Mouse (Mus musculus) MEL (cell line): ENCODE data around the gene Dhrs3. TPM values are rescaled to one million over a fixed set of nuclear protein-coding genes. Genes with fewer than 3 reads are reported as not detected.

Experiments used
- DNase-seq: peaks from one replicate; pipeline ENCODE4 v3.0.0; 2011; ENCODE audit warnings: low read depth, low spot score
- H3K27ac ChIP-seq: 2 replicates; pipeline ENCODE4 v1.5.1; 2012; ENCODE audit warnings: low read depth, mild to moderate bottlenecking, control low read depth, low read length, moderate library complexity; ENCODE audit not compliant: control insufficient read depth
- H3K27me3 ChIP-seq, 2 experiments: fragments of 150-350 bp in 1 of 2; sonication (generic) in 1 of 2; 2 replicates each; pipeline ENCODE4 v1.6.1; 2012; ENCODE audit warnings: low read length in 2 of 2, mild to moderate bottlenecking in 2 of 2, improper control_type of control experiment in 1 of 2, moderate library complexity in 1 of 2; ENCODE audit not compliant: insufficient read depth in 2 of 2, control insufficient read depth in 1 of 2
- H3K36me3 ChIP-seq, 2 experiments: 2 replicates each; pipeline ENCODE4 v1.6.1; 2012 to 2014; ENCODE audit warnings: low read length in 2 of 2, improper control_type of control experiment in 1 of 2, inconsistent platforms in 1 of 2, mild to moderate bottlenecking in 1 of 2; ENCODE audit not compliant: insufficient read depth in 2 of 2, control insufficient read depth in 1 of 2
- H3K4me1 ChIP-seq, 2 experiments: fragments of 150-350 bp in 1 of 2; sonication (generic) in 1 of 2; 2 replicates each; pipeline ENCODE4 v1.6.1; 2012; ENCODE audit warnings: low read length in 2 of 2, improper control_type of control experiment in 1 of 2, mild to moderate bottlenecking in 1 of 2; ENCODE audit not compliant: insufficient read depth in 2 of 2, control insufficient read depth in 1 of 2
- H3K4me3 ChIP-seq, 2 experiments: fragments of 150-350 bp in 1 of 2; sonication (generic) in 1 of 2; 2 replicates each; pipeline ENCODE4 v1.5.1; 2012; ENCODE audit warnings: low read depth in 2 of 2, low read length in 2 of 2, mild to moderate bottlenecking in 2 of 2, moderate library complexity in 2 of 2, control low read depth in 1 of 2, improper control_type of control experiment in 1 of 2; ENCODE audit not compliant: control insufficient read depth in 1 of 2, insufficient read depth in 1 of 2
- H3K79me2 ChIP-seq: 2 replicates; pipeline ENCODE4 v1.6.1; 2012; ENCODE audit warnings: mild to moderate bottlenecking, low read length, moderate library complexity; ENCODE audit not compliant: control insufficient read depth, poor library complexity, insufficient read depth
- H3K9ac ChIP-seq: 2 replicates; pipeline ENCODE4 v1.6.1; 2012; ENCODE audit warnings: low read depth, mild to moderate bottlenecking, control low read depth, low read length, moderate library complexity; ENCODE audit not compliant: control insufficient read depth, poor library complexity, severe bottlenecking
- H3K9me3 ChIP-seq: fragments of 150-350 bp; sonication (generic); replicated peaks from 2 replicates; pipeline ENCODE4 v1.6.1; 2012; ENCODE audit warnings: mild to moderate bottlenecking, low read length, improper control_type of control experiment, moderate library complexity; ENCODE audit not compliant: insufficient read depth
- BHLHE40 ChIP-seq: IDR thresholded peaks from 2 replicates; pipeline ENCODE4 v1.6.1; 2012; ENCODE audit warnings: low read depth, mild to moderate bottlenecking, inconsistent platforms, low read length, improper control_type of control experiment, borderline replicate concordance
- CHD2 ChIP-seq: IDR thresholded peaks from 2 replicates; pipeline ENCODE4 v1.6.1; 2011; ENCODE audit warnings: low read length, improper control_type of control experiment
- CTCF ChIP-seq, 3 experiments: IDR thresholded peaks in 2 of 3; conservative IDR thresholded peaks in 1 of 3; 2 replicates each; pipeline ENCODE4 v1.5.1; 2011 to 2012; ENCODE audit warnings: low read length in 3 of 3, low read depth in 2 of 3, mild to moderate bottlenecking in 2 of 3, improper control_type of control experiment in 1 of 3, inconsistent platforms in 1 of 3, mixed read lengths in 1 of 3, moderate library complexity in 1 of 3; ENCODE audit not compliant: control insufficient read depth in 1 of 3, insufficient read depth in 1 of 3, poor library complexity in 1 of 3, severe bottlenecking in 1 of 3
- ETS1 ChIP-seq: IDR thresholded peaks from 2 replicates; pipeline ENCODE4 v1.6.1; 2012; ENCODE audit warnings: low read depth, mild to moderate bottlenecking, inconsistent platforms, low read length, improper control_type of control experiment, moderate library complexity
- GABPA ChIP-seq: IDR thresholded peaks from 2 replicates; pipeline ENCODE4 v1.6.1; 2012; ENCODE audit warnings: low read depth, mild to moderate bottlenecking, inconsistent platforms, low read length, improper control_type of control experiment, moderate library complexity
- GATA1 ChIP-seq: IDR thresholded peaks from 2 replicates; pipeline ENCODE4 v1.6.1; 2011; ENCODE audit warnings: low read depth, low read length, improper control_type of control experiment
- MAX ChIP-seq: IDR thresholded peaks from 2 replicates; pipeline ENCODE4 v1.6.1; 2011; ENCODE audit warnings: low read length, improper control_type of control experiment
- MYB ChIP-seq: IDR thresholded peaks from 2 replicates; pipeline ENCODE4 v1.6.1; 2011; ENCODE audit warnings: mild to moderate bottlenecking, low read depth, low read length, improper control_type of control experiment
- MYC ChIP-seq: IDR thresholded peaks from 2 replicates; pipeline ENCODE4 v1.6.1; 2011; ENCODE audit warnings: low read depth, mild to moderate bottlenecking, low read length, improper control_type of control experiment, moderate library complexity
- POLR2AphosphoS2 ChIP-seq: IDR thresholded peaks from 2 replicates; pipeline ENCODE4 v1.6.1; 2011; ENCODE audit warnings: low read length, improper control_type of control experiment
- POLR2AphosphoS5 ChIP-seq: IDR thresholded peaks from 2 replicates; pipeline ENCODE4 v1.6.1; 2012; ENCODE audit warnings: low read depth, borderline replicate concordance, mild to moderate bottlenecking, inconsistent platforms, low read length, moderate library complexity, mixed read lengths
- SIN3A ChIP-seq: IDR thresholded peaks from 2 replicates; pipeline ENCODE4 v1.6.1; 2012; ENCODE audit warnings: low read length, improper control_type of control experiment, inconsistent platforms
- TBP ChIP-seq: IDR thresholded peaks from 2 replicates; pipeline ENCODE4 v1.8.0; 2011; ENCODE audit warnings: low read depth, low read length, improper control_type of control experiment
- TCF12 ChIP-seq: IDR thresholded peaks from 2 replicates; pipeline ENCODE4 v1.6.1; 2014; ENCODE audit warnings: low read depth, mild to moderate bottlenecking, inconsistent platforms, low read length, improper control_type of control experiment, moderate library complexity
- ZC3H11A ChIP-seq: IDR thresholded peaks from 2 replicates; pipeline ENCODE4 v1.6.1; 2012; ENCODE audit warnings: low read depth, mild to moderate bottlenecking, inconsistent platforms, low read length, improper control_type of control experiment
- polyA plus RNA-seq, 2 experiments: library from polyadenylated mRNA; stranded (reverse) in 1 of 2; unstranded in 1 of 2; fragments of >175 nt in 1 of 2; fragments of >200 nt in 1 of 2; gene quantifications; 2 replicates each; pipeline versions ENCODE4 v1.2.1 to v1.2.4; 2012; ENCODE audit warnings: low replicate concordance in 2 of 2, low read depth in 1 of 2; ENCODE audit not compliant: insufficient read length in 2 of 2, insufficient read depth in 1 of 2, missing spikeins in 1 of 2
- total RNA-seq: library from RNA; depleted of rRNA; stranded (reverse); fragments of 300-350 nt; gene quantifications from 2 replicates; pipeline ENCODE4 v1.2.3, GENCODE M21; 2012; rRNA removed

Dhrs3 gene
- total and polyA plus RNA-seq, 3 experiments: 0.89 to 2.2 TPM; not detected in 1

DNA sequence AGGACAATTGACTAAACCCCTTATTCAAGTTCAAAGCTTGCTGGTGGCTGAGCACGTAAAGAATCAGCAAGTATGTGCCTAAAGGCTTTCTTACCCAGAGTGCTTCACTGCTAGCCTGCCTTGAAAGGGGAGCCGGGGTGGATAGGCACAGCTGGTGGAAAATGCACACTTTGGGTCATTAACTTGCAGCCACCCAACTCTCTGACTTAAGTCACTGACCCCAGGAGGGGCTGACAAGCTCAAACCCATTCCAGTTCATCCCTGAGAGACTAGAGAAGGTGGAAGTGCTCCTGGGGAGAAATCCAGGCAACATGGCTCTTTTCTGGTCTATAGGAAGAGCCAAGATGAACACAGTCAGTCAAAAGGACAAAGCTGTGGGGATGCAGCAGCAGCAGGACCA, 82.9 kb downstream of the Dhrs3 start:
- no peak overlapping the region for H3K9ac ChIP-seq
- DNase-seq: no peak
- TF ChIP-seq BHLHE40 (no peak), TCF12 (no peak), GABPA (no peak), CHD2 (no peak), MYC (no peak), ZC3H11A (no peak), POLR2AphosphoS2 (no peak)
- no peaks in the 10 kb centered on the region for H3K79me2 ChIP-seq
- peaks cover 0 to 2% of the 10 kb centered on the region in 2 experiments; a peak in 2 of 4 replicates for H3K36me3 ChIP-seq
- peaks cover 4 to 6% of the 10 kb centered on the region in 2 experiments; a peak in 2 of 4 replicates for H3K4me1 ChIP-seq
- H3K27me3 ChIP-seq: no peaks in the 10 kb centered on the region
- H3K9me3 ChIP-seq: no peaks in the 10 kb centered on the region
- no peak overlapping the region for H3K4me3 ChIP-seq
- no peak overlapping the region for H3K27ac ChIP-seq

DNA sequence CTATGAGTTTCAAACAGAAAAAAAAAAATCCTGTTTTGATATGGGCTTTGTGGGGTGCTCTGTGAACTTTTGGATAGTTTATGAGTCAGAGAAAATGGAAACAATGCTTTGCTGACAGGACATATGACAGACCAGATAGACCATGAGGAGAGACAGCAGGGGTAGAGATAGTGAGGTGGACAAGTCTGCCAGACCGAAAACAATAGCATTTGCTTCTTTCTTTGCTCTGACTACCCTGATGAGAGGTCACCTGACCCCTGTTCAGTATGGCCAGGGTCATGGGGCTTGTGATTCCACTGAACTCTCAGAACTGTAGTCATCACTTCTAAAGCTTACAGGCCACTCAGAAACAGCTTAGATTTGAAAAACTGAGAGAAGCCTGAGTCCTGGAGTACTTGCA, 84.4 kb downstream of the Dhrs3 start:
- H3K36me3 ChIP-seq: peaks cover 2 to 9% of the 10 kb centered on the region in 2 experiments; a peak in 3 of 4 replicates
- no peaks in the 10 kb centered on the region for H3K27me3 ChIP-seq
- H3K79me2 ChIP-seq: no peaks in the 10 kb centered on the region
- TF ChIP-seq TBP (no peak), ETS1 (no peak), GATA1 (no peak), CHD2 (no peak), MYC (no peak), MAX (no peak), SIN3A (no peak), POLR2AphosphoS5 (no peak), CTCF (IDR thresholded peaks at IDR 0.05 in 2 of 3, conservative IDR thresholded peaks at IDR 0.05 in 1 of 3; ENCODE audit: control insufficient read depth in 1 of 3, insufficient read depth in 1 of 3, low read depth in 2 of 3, low read length in 3 of 3, poor library complexity in 1 of 3, severe bottlenecking in 1 of 3) (no peak), MYB (no peak)
- H3K4me1 ChIP-seq: peaks cover 7 to 12% of the 10 kb centered on the region in 2 experiments; a peak in 3 of 4 replicates
- no peaks in the 10 kb centered on the region for H3K9me3 ChIP-seq
- H3K9ac ChIP-seq: no peak overlapping the region
- no peak overlapping the region for H3K27ac ChIP-seq
- no peak overlapping the region for H3K4me3 ChIP-seq
- no peak for DNase-seq

Other genes starting within 250 kb of the Dhrs3 start
- not detected in 2 replicates for gene Gm436, start 206.5 kb upstream of the Dhrs3 start, total RNA-seq
- not detected for gene Gm436, start 206.5 kb upstream of the Dhrs3 start, polyA plus RNA-seq
- not detected in 2 replicates for gene Gm13178, start 171.4 kb upstream of the Dhrs3 start, total RNA-seq
- not detected for gene Gm13178, start 171.4 kb upstream of the Dhrs3 start, polyA plus RNA-seq
- gene Gm438, start 106.2 kb upstream of the Dhrs3 start, total RNA-seq: not detected in 2 replicates
- gene Gm438, start 106.2 kb upstream of the Dhrs3 start, polyA plus RNA-seq: not detected